Mouse (Mus musculus): ENCODE measurements at regions not wholly inside any gene's neighbourhood (a gene's known extent, or its start where the extent isn't known, plus 50 kb on each side); places are given as distances from the start of the nearest gene placed in this dataset.

DNA sequence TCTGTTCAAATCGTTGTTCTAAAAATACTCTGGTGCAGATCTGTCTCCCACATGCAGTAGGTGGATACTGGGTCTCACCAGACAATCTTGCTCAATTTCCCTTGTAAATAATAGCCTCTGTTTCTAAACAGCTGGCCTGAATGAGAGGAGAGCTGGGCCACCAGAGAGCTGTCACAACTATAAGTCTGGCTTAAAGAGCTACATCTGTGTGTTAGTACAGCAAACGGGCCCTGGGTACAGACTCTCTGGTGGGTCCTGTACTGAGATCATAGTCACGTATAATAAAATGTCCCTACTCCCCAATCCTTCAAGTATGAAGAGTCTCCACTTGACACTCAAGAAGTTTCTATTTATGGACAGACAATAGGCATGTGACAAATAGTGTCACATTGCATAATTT, 375.7 kb upstream of the Noct start:
- intact Hi-C loops (cut with DNase I) = no loop called here
- no peak overlapping the region for H3K27ac ChIP-seq
- DNase-seq = no peak
- H3K4me3 ChIP-seq = no peak overlapping the region
- no peak for TF ChIP-seq CTCF (IDR thresholded peaks at IDR 0.05)

DNA sequence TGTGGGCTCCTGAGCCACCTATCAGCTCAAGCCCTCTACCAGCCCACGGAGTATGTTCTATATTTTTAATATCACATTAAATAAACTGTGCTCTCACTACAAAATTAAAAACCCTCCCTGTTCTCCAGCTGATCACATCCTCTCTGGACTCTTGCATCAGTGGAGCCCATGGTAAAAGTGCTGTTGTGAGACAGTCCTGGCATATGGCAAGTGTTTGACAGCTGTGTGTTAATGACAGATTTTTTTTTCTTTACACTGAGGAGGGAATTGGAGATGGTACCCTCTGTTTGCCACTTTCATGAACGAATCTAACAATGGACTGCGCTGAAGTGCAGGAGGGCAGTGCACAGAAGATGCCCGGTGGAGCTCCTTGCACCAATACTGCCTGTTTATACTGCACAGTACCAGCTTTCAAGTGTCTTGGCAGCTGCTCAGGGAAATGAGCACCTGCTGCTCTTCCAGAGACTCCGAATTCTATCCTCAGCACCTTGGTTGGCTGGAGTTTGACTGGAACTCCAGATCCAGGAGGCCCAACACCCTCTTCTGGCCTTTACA, 373.1 kb upstream of the Noct start:
- H3K4me3 ChIP-seq = no peak overlapping the region
- no peak for TF ChIP-seq CTCF (IDR thresholded peaks at IDR 0.05)
- intact Hi-C loops (cut with DNase I) = no loop called here
- DNase-seq = no peak
- H3K27ac ChIP-seq = no peak overlapping the region

DNA sequence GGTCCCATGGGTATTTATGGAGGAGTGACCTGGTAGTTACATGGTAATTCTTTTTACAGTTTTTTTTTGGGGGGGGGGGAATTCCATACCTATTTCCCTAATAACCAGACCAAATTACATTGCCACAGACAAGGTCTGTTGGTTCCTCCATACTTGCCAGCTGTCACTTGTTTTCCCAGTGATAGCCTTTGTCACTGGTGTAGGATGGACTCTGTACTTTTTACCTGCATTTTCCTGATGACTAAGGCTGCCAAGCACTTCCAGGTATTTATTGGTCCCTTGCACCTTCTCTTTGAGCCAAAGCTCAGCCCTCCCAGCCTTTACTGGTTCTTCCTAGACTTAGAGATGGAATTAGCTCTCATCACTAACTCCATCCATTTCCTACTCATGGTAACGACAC, 357.1 kb upstream of the Noct start:
- TF ChIP-seq CTCF (IDR thresholded peaks at IDR 0.05) = no peak
- no peak overlapping the region for H3K27ac ChIP-seq
- H3K4me3 ChIP-seq = no peak overlapping the region
- DNase-seq = no peak
- intact Hi-C loops (cut with DNase I) = no loop called here

DNA sequence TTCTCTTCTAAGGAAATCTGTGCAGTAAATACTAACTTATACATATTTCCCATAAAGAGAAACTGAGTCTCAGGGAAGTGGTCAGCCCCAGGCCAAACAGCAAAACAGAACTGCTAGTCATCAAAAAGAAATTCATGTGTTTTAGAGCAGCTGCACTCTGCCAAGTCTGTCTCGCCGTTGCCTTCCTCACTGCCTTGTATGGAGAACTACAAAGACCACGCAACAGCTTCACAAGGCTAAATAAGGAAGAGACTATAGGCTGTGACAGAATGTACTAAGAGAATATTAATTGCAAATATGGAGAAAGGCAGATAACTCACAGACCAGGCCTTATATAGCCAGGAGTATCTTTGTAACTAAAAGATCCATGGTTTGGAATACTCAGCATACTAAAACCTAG, 355.0 kb upstream of the Noct start:
- no peak for DNase-seq
- Histone ChIP-seq H3K4me3 (no peak overlapping the region), H3K27ac (no peak overlapping the region)
- intact Hi-C loops (cut with DNase I) = no loop called here
- no peak for TF ChIP-seq CTCF (IDR thresholded peaks at IDR 0.05)

DNA sequence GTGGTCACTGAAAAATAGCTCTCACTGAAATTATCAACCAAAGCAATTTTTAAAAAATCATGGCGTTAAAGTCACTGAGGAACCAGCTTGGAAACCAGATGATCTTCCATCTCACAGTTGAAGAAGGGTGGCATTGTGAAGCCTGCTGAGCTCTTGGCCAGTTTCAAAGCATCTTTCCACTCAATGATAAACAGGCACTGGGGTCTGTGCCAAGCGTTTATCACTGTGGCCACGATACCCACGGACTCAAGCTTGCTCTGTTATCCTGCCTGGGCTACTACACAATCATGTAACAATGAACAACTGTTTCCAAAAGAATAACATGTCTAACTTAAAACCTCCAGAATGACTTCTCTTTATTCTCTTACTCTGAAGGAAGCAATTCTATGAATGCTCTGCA, 345.2 kb upstream of the Noct start:
- no peak overlapping the region for H3K27ac ChIP-seq
- no peak for DNase-seq
- no peak overlapping the region for H3K4me3 ChIP-seq
- TF ChIP-seq CTCF (IDR thresholded peaks at IDR 0.05) = no peak
- intact Hi-C loops (cut with DNase I) = no loop called here

DNA sequence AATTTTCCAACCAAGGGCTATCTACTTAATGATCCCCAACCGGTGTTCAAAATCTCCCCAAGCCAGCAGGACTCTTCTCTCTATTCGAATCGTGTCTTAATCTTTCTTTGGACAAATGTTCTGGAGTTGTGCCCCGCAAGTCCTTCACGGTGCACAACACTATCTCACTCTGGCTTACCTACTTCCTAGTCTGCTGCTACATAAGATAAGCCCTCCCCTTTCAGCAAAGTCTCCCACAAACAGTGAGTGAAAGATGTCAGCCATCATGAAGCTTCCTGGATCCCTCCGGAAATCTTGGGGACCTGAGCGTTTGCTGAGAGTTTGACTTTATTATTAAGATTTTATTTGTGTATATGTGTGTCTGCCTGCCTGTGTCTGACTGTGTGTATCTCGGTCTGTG, 344.7 kb upstream of the Noct start:
- no peak for TF ChIP-seq CTCF (IDR thresholded peaks at IDR 0.05)
- no peak overlapping the region for H3K27ac ChIP-seq
- DNase-seq = no peak
- intact Hi-C loops (cut with DNase I) = no loop called here
- H3K4me3 ChIP-seq = no peak overlapping the region

DNA sequence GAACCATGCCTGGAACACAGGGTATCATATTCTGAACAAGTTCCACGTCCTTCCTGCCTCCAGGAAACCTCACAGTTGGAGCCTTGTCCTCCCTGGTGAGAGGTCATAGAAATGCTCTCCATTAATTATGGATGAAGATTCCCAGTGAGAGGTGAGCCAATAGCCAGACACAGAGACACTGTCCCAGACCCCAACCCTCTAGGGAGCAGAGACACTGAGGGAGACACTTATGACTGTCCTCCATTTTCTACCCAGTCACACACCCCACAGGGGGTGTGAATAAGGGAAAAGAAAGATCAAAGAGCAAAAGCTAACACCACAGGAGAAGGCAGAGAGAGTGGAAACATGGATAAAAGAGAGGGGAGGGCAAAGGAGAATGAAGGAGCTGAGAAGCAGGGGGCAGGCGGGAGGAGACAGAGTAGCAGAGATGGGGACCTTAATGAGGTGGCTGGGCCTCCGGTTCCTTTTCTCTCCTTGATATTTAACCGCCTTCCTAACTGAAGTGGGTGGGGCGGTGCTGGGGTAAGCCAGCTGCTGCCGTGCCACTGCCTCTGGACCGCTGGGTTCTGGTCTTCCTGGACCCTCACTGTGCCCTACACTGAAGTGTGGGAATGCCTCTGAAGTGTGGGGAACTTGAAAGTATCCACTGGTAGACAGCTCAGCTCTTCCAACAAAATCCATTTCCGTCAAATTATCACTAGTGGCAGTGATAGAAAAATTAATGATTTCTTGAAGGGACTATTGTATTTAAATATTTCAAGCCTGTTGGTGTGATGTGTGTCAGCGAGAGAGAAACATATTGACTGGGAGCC, 342.6 kb upstream of the Noct start:
- TF ChIP-seq CTCF (IDR thresholded peaks at IDR 0.05) = no peak
- intact Hi-C loops (cut with DNase I) = no loop called here
- DNase-seq = no peak
- no peak overlapping the region for H3K27ac ChIP-seq
- no peak overlapping the region for H3K4me3 ChIP-seq

DNA sequence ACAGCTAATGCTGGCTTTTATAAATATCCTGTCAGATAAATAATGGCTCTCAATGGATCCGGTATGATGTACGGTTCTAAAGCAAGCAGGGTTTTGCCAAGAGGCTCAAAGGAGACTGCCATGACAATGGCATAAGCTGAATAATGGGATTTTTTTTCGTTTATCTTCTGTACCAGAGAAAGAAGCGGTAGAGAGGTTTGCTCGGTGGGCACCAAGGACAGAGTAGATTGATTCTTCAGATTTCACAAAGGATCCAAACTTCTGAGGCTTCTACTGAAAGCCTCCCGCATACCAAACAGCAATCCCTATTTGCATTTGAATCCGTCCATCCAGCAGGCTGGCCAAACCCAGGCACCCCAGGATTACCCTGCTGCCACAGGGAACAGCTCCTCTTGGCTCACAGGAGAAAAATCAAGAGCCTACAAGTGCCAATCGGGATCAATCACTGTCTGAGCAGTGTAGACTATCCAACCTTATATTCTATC, 342.0 kb upstream of the Noct start:
- no peak for TF ChIP-seq CTCF (IDR thresholded peaks at IDR 0.05)
- H3K4me3 ChIP-seq = no peak overlapping the region
- intact Hi-C loops (cut with DNase I) = no loop called here
- H3K27ac ChIP-seq = no peak overlapping the region
- no peak for DNase-seq

DNA sequence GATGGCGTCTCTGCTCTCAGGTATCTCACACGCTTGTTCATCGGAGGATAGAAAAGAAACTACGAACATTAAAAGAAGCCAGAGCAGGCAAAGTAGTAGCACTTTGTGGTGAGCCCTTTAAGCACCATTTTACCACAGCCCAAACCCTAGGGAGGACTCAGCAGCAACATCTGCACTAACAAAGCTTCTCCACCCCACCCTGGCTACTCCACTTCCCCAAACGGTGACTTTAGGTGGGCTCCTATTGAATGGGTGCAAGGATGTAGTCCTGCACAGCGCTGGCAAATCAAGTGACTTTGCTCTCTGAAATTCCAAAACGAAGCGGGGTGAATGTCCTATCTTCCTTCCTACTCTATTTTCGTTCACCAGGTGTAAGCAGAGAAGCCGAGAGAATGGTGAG, 337.9 kb upstream of the Noct start:
- no peak for TF ChIP-seq CTCF (IDR thresholded peaks at IDR 0.05)
- no peak overlapping the region for H3K27ac ChIP-seq
- no peak for DNase-seq
- no peak overlapping the region for H3K4me3 ChIP-seq
- intact Hi-C loops (cut with DNase I) = no loop called here

DNA sequence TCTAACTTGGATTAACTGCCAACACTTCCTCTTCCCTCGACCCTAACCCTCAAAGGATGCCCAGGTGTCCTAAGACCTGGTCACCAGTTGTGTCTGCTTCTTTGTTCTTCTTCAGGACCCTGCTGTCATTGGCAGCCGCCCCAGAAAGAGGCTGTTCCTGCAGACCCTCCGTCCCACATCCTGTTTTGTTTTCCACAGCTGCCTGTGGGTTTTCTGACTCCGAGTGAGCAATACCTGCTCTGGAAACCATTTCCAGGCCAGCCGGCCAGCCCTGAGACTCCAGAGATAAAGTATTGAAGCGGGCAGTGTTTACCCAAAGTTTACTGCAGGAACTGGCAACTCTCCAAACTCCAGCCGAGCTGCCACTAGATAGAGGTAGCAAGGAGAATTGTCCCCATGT, 337.2 kb upstream of the Noct start:
- TF ChIP-seq CTCF (IDR thresholded peaks at IDR 0.05) = no peak
- Histone ChIP-seq H3K27ac (no peak overlapping the region), H3K4me3 (no peak overlapping the region)
- intact Hi-C loops (cut with DNase I) = no loop called here
- DNase-seq = no peak

DNA sequence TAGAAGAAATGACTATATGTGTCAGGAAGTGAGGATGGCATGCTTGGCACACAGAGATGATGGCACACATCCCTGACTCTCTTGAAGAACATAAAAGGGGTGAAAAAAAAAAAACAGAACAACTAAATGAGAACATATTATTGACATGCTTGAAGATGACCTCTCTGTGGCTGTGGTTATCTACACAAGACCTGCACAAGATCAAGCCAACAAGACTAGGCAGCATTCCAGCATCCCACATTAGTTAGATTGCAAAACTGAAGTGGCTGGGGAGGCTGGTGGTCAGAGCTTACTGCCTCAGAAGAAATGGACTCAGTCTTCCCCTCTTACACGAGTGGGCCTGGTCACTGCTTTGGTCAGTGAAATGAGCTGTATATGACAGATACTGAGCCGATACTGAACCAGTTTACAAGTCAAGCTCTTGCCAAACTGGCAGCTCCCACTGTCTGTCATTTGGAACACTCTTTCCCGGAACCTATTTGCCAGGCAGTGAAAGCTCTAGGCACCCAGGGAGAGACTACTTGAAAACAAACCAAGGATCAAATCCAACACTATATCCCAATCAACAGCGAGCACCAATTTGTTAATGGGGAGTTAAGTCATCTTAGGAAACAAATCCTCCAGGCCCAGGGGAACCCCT, 335.6 kb upstream of the Noct start:
- DNase-seq = no peak

DNA sequence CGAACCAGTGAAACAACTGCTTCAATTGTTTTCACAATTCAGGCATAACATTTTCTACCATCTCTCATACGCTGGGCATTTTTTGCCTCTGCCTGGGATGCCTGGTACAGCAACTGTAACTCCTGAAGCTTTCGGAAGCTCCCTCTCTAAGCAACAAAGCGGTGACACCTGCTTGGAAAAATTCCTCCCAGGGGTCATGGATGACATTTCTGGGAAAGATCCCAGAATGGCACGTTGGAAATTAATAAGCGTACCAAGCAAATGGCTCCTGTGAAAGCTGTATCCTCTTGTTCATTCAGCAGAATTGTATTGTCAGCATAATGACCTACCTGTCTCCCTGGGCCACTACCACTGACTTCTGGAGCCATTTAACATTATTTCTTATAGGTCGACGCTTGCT, 333.7 kb upstream of the Noct start:
- no peak for TF ChIP-seq CTCF (IDR thresholded peaks at IDR 0.05)
- no peak for DNase-seq
- intact Hi-C loops (cut with DNase I) = no loop called here
- Histone ChIP-seq H3K4me3 (no peak overlapping the region), H3K27ac (no peak overlapping the region)

More for the DNA sequence above, 335.6 kb upstream of the Noct start:
- Histone ChIP-seq H3K27ac (no peak overlapping the region), H3K4me3 (no peak overlapping the region)
- intact Hi-C loops (cut with DNase I) = no loop called here
- no peak for TF ChIP-seq CTCF (IDR thresholded peaks at IDR 0.05)

DNA sequence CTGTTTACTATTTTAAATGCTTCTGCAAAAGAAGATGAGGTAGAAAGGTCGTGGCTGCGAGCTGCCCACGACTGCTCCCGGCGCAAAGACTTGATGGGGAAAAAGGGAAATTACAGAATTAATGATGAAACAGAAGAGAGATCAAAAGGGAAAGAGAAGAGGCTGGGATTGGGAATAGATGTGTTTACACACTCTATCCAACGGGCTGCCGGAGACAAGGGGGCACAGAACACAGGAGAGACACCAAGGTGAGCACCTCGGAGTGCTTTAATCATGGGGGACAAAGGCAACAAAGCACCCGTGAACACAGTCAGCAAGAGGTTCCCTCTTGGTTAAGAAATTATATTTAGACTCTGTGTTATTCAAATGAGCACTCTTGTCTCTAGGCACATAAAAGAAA, 326.1 kb upstream of the Noct start:
- Histone ChIP-seq H3K27ac (no peak overlapping the region), H3K4me3 (no peak overlapping the region)
- DNase-seq = no peak
- intact Hi-C loops (cut with DNase I) = no loop called here
- no peak for TF ChIP-seq CTCF (IDR thresholded peaks at IDR 0.05)
